Mouse (Mus musculus) kidney, postnatal 14 days (tissue): Measurements from ENCODE around the gene Soat2.
"Not testable (repeated sequence)": the region's sequence is repeated elsewhere in the genome, so short reads cannot be mapped to it uniquely, and the experiment has no call there.

Experiments used
- DNase-seq: peaks from one replicate; pipeline ENCODE4 v3.0.0; 2022; ENCODE audit warnings: mixed read lengths

Soat2 gene

GRCm38 (mm10) chr15:102147674-102148402 lies 2.5 kb upstream of the Soat2 start:
- DNase-seq: no peak

- peak; percentile 45 for DNase-seq
Observed at GRCm38 (mm10) chr15:102149561-102149960, 765 bp upstream of the Soat2 start.

GRCm38 (mm10) chr15:102152646-102153045 lies 2.3 kb downstream of the Soat2 start:
- no peak for DNase-seq

GRCm38 (mm10) chr15:102155006-102155405 lies 4.7 kb downstream of the Soat2 start:
- DNase-seq: not testable (repeated sequence)

GRCm38 (mm10) chr15:102156836-102157235 lies 6.5 kb downstream of the Soat2 start:
- DNase-seq: no peak

GRCm38 (mm10) chr15:102160415-102161060 lies 10.2 kb downstream of the Soat2 start:
- no peak for DNase-seq

- no peak for DNase-seq
Observed at GRCm38 (mm10) chr15:102163900-102164693, 13.8 kb downstream of the Soat2 start.

GRCm38 (mm10) chr15:102165468-102166100 lies 15.3 kb downstream of the Soat2 start:
- no peak for DNase-seq

- no peak for DNase-seq
Observed at GRCm38 (mm10) chr15:102167620-102168021, 17.3 kb downstream of the Soat2 start.

- no peak for DNase-seq
Observed at GRCm38 (mm10) chr15:102169064-102169463, 18.7 kb downstream of the Soat2 start.

GRCm38 (mm10) chr15:102173581-102173980 lies 23.3 kb downstream of the Soat2 start:
- no peak for DNase-seq

GRCm38 (mm10) chr15:102175736-102176319 lies 25.5 kb downstream of the Soat2 start:
- no peak for DNase-seq

GRCm38 (mm10) chr15:102176571-102177316 lies 26.4 kb downstream of the Soat2 start:
- DNase-seq: peak; percentile 56

- DNase-seq: no peak
Observed at GRCm38 (mm10) chr15:102177417-102177816, 27.1 kb downstream of the Soat2 start.

- peak; percentile 89 for DNase-seq
Observed at GRCm38 (mm10) chr15:102178279-102178678, 28.0 kb downstream of the Soat2 start.

- DNase-seq: no peak
Observed at GRCm38 (mm10) chr15:102179106-102179505, 28.8 kb downstream of the Soat2 start.

GRCm38 (mm10) chr15:102179924-102180323 lies 29.6 kb downstream of the Soat2 start:
- DNase-seq: no peak

- DNase-seq: peak; percentile 76
Observed at GRCm38 (mm10) chr15:102183076-102183475, 32.8 kb downstream of the Soat2 start.

- no peak for DNase-seq
Observed at GRCm38 (mm10) chr15:102186239-102186638, 35.9 kb downstream of the Soat2 start.

GRCm38 (mm10) chr15:102188096-102188495 lies 37.8 kb downstream of the Soat2 start:
- DNase-seq: peak; percentile 51

- DNase-seq: peak; percentile 67
Observed at GRCm38 (mm10) chr15:102188883-102189282, 38.6 kb downstream of the Soat2 start.

- DNase-seq: no peak
Observed at GRCm38 (mm10) chr15:102191699-102192098, 41.4 kb downstream of the Soat2 start.
